Mouse (Mus musculus): ENCODE measurements around the gene Pigg.

Gene Pigg

DNA sequence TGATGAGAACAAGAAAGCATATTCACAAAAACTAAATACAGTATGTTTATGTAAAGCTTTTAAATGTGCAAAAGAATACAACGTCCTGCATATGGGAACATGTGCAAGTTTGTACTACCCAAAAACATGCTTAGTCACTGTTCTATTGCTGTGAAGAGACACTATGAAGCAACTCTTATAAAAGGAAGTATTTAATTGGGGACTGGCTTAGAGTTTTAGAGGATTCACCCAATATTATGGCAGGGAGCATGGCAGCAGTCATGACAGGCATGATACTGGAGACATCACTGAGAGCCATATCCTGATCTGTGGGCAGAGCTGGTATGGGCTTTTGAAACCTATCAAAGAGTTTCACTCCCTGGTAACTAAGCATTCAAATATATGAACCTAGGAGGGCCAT lies 45.5 kb downstream of the Pigg start:
- no peak for DNase-seq (ENCODE audit: low spot score)

DNA sequence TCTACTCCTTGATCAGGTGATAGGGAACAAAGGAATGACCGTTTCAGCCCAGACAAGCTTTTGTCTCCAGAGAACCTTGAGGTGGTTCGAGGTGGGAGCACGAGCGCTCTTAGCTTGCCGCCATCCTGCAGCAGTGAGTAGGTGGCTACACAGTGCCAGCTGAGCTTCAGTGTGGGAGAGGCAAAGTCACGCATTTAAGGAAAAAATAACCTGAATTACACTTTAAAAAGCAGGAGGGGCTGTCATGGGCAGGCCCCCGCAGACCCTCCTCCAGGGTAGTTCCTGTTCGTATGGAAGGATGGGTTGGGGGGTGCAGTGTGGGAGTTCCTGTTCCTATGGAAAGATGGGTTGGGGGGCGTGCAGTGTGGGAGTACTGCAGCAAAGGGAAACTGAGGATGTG lies 47.1 kb downstream of the Pigg start:
- no peak for DNase-seq (ENCODE audit: low spot score)

DNA sequence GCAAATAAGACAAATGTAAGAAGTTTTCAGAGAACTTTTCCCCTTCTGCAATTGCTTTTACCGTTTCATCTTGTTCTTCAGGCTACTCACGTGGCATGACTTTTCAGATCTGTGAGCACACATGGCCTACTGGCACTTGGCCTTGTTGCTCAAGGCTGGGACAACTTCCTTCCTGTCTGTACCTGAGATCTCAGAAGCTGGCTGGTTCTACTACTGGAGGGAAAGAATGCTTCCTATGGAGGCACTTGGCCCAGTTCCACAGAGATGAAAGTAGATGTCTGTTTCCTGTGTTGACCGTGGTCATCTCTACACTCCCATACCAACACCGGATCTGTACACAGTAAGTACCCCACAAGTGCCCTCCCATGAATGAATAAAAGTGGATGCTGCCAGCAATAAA lies 47.8 kb downstream of the Pigg start:
- no peak for DNase-seq (ENCODE audit: low spot score)

DNA sequence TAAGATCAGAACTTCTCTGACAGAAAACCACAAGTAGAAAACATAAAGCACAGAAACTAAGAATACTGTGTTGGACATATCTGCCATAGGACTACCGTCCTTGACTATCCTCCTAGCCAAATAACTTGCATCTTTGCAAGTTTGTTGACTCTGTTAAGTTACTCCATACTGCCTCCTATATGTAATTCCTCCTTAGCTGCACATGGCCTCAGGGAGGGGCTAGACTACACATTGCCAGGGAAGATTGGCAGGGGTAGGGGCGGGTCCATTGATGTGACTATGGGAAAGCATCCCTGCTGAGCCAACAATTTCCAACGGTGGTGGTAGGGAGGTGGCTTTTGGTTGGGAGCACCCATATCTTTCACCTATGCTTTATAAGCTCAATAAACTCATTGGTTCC lies 49.9 kb downstream of the Pigg start:
- DNase-seq (ENCODE audit: low spot score) = peak; percentile 1

DNA sequence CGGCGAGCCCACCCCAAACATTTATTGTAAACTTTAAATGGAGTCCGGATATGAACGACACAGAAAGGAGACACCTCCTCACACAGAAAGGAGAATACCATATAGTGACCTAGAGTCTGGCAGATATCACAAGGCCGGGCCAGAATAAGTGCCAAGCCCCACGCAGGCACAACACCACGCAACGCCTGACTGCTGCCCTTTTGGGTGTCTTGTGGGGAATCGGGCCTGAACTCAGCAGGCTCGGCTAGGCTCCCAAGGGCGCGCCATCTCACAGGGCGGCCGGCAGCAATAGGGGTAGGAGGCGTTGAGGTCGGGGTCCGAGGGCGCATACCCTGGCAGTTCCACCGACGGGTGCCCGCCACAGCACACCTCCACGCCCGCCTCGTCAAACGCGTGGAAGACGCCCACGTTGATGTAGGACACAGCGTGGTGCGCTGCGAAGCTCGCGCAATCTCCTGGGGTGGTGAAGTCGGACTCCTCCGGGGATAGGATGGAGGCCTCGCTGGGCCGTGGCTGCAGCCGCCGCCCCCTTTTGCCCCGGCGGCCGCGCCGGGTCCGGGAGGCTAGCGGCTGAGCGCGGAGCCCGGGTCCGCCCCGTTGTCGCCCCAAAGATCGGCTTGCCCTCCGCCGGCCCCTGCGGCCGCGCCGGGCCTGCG lies 54.0 kb downstream of the Pigg start:
- peak; percentile 9 for DNase-seq (ENCODE audit: low spot score)

DNA sequence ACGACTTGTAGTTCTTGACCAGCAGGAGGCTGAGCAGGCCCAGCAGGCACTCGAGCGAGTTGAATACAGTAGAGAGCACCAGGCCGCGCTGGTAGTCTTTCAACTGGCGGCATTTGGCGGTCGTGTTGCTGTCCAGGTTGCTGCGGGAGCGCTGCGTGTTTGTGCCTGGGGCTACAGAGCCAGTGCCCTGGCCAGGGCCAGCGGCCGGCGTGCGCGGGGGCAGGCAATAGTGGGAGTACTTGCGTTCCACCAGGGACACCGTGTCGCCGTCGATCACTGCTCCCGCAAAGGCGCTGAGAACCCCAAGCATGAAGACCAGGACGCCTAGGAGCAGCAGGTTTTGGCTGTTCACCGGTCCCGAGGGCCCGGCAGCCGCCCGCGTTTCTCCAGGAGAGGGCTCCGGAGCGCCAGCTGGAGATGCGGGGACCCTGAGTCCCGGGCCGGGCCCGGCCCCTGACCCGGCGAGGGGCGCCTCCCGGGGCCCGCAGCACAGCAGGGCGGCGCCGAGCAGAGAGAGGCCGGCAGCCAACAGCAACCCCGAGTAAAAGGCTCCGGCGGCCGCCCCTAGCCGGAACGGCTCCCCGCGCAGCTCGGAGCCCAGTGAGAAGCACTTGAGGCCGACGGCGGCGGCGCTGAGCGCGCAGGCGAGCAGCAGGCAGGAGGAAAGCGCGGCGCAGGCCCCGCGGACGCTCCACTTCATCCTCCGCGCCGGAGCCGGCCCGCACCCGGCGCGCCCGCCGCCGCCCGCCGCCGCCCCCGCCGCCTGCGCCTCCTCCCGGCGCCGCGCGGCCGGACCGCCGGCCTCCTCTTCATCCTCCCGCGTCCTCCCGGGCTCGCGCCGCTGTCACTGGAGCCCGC lies 54.8 kb downstream of the Pigg start:
- peak; percentile 65 for DNase-seq (ENCODE audit: low spot score)

DNA sequence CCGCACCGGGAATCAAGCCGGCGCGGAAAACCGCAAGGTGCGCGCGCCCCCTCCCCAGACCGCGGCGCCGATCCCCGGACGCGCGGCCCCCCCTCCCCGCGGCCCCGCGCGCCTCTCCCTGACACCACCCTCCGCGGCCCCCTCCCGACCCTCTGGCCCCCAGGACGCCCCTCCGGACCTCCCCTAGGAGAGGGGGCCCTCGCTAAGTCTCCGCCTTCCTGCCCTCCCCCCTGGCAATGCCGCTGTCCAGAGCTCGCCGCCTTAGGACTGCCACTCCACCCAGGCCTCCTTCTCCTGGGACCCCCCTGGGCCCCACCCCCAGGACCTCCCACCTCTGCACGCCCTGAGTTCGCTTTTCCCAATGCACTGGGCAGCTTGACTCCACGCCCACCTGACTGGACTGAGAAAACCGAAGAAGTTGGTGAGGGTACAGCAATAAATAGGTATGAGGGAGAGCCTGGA lies 55.5 kb downstream of the Pigg start, which contains the start of gene Gm42517:
TSS of gene Gm42517 (minus strand) at position 52 of the 462 bp plus-strand sequence.
- DNase-seq (ENCODE audit: low spot score) = peak; percentile 15

DNA sequence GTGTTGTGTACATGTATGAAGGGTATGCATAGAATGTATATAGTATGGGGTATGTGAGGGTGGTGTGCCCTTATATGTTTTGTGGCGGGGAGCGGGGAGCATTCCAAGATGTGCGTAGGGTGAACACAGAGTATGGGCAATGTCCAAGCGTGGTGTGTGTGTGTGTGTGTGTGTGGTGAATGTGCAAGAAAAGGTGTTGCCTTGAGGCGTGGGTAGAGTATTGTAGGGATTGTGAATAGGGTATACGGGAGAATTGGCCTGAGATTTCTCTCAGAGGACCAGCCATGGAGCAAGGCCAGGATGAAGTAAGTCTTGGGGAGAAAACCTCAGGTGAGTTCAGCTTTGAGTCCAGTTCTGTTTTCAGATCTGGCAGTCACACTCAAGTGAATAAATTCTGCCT lies 56.0 kb downstream of the Pigg start:
- DNase-seq (ENCODE audit: low spot score) = peak; percentile 24

DNA sequence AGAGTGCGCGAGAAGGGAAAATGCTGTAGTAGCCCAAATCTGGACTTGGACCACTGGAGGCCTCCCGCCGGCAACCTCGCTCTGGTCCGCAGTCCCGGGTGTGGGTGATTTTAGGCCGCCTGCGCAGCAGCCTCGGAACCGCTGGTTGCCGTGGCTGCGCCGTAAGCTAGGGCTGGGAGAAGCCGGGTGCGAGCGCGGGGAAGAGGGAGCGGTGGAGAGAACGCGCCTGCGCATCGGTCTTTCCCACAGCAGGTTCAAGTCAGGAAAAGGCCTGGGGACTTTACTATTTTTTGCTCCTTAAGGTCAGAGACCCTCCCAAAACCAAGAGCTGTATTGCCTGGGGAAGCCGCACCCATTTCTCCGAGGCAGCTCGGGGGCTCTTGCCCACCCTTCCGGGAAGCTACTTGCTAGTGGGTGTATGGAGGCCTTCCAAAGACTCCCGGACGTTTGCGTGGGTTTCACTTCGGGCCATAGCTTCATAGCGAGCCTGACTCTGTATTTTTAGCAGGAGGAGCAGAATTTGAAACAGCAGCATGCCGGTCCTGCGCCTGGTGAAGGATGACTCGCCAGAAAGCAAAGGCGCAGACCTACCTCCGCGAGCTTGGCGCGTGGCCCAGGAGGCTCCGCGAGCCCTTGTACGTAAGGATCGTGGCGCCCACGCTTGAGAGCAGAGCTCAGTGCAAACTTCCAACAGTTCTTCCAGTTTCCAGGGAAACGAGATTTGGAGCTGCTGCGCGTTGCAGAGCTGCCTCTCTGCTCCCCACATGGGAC lies 56.6 kb downstream of the Pigg start:
- peak; percentile 31 for DNase-seq (ENCODE audit: low spot score)

DNA sequence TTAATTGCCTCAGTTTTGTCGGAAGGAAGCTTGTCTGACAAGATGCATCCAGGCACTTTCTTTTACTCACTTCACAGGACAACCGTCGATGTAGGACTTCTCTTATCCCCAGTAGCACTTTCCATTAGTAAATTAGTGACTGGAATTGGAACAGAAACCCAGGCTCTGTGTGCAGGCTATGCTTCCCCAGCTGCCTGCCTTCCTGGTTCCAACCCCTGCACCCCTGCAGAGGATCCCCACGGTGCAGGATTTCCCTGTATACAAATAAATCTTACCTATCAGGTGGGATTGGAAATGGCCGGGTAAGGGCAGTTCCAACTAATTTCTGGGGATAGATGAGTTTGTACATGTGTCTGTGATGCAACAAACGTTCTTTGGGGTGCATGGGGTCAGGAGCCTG lies 57.6 kb downstream of the Pigg start:
- DNase-seq (ENCODE audit: low spot score) = no peak

DNA sequence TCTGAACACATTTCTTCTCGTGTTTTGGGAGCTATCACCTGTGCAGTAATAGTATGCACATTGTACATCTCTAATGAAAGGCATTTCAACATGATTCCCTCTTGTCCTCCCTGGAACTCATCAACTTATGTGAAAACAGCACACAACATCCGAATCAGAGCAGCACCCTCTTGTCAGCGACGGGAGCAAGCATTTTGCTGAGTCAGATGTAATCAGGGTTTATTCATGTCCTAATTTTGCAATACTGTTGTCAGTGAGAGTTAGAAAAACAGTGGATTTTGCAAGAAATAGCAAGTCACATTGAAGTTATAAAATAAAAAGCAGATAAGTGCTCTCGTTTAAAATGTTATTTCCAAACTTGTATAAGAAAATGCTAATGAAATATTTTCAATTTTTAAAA lies 61.7 kb downstream of the Pigg start:
- DNase-seq (ENCODE audit: low spot score) = no peak

DNA sequence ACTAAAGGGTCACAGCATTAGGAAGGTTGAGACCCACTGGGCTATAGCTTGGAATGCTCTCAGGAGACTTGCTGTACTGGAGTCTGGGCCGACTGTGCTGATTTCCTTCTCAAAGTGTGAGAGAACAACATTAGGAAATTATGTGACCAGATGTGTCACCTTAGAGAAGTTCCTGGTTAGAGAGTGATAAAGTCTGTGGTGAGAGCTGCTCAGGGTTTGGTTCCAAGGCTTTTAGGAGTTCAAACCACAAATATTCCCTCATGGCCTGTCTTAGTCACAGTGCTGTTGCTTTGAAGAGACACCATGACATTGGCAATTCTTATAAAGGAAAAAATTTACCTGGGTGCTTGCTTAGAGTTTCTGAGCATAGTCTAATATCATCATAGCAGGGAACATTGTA lies 63.6 kb downstream of the Pigg start:
- DNase-seq (ENCODE audit: low spot score) = no peak

DNA sequence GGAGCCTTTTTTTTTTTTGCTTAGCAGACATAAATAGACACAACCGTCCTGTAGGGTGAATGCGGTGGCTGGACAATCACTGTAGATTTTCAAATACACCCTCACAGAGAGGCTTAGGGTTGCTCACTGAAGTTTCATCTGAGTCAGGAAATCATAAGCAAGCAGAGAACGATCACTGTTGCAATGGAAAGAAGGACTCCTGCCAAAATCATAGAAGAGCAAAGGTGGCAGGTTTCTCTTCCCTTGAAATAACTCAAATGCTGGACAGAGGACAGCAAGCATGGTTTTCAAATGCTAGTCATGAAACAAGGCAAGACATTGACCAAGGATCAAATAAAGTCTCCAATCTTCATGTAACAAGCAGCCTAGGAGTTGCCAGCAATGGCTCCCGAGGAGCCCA lies 65.9 kb downstream of the Pigg start:
- DNase-seq (ENCODE audit: low spot score) = no peak

DNA sequence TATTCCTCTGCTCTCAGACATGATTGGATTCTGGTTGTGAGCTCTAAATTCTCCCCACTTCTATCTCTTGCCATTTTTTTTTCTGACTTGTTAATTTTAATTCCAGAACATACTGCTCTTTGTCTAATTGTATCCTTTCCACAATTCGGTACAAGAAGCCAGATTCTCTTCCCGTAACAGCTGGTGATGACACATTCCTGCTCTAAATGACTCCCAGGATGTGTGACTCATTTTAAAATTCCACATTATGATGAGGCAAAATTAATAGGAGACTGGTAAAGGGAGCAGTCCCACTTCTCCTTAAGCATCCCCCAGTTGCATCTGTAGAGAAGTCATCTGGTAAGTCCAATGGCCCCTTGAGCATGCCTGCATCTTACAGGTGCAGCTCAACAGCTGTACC lies 73.2 kb downstream of the Pigg start:
- no peak for DNase-seq (ENCODE audit: low spot score)

DNA sequence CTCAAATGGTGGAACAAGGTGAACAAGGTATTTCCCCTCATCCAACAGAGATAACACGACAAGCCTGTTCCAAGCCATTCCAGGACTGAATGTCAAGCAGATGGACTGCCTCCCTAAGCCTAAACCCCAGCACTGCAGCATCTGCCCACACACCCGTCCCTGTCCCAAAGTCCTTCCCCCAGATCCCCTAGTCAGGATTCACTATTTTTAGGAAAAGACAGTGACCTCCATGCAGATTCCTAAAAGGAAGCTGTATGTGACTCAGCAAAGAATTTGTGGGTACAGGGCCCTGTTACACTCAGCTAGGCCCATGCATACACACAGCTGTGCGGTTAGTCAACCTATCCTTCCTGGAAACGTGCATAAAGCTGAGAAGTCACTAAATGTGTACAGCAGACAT lies 74.0 kb downstream of the Pigg start:
- DNase-seq (ENCODE audit: low spot score) = no peak

DNA sequence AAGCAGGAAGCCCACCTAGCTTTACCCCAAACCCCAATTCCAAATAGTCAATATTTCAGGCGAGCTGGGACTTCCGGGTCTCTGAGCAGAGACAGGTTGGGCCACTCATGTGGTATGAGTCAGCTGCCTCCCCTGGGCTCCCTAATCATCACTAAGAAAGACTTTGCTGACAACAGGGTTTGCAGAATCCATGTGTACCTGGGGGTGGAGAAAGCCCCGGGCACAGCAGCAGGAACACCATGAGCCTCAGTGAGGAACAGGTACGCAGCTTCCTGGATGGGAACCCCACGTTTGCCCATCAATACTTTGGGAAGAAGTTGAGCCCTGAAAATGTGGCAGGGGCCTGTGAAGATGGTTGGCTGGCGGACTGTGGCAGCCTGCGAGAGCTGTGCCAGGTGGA lies 75.8 kb downstream of the Pigg start, which contains the start of gene Pde6b:
TSS of gene Pde6b (plus strand) at position 191 of the 400 bp plus-strand sequence.
- no peak for DNase-seq (ENCODE audit: low spot score)

DNA sequence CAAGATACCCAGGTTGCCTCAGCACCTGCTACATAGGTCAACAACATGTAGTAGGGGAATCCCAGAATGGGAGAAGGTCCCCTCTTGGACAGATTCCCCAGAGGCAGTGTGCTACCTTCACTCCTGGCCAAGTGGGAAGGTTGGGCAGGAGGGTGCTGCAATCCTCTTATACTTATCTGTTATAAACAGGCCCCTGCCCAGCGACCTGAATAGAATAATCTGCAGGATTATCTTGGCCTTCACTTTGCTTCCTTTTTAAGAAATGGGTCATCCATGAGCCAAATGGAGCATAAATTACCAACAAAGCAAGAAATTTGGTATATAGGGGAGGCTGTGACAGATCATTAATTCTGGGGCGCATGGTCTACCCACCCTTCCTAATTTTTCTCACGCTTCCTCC lies 77.3 kb downstream of the Pigg start:
- DNase-seq (ENCODE audit: low spot score) = no peak

All from embryo, embryonic 10.5 days (tissue).